Comparison of ENCODE assay signal across 9 mouse cellular contexts in genomic region chr7:73424705-73425104, GRCm38 (mm10). TPM values are rescaled to one million over a fixed set of nuclear protein-coding genes. Genes with fewer than 3 reads are reported as not detected.
DNase-seq lines count a peak whose midpoint lies in the region; ATAC-seq and TF ChIP-seq lines count a peak whose summit lies in the region.
"Had no signal": no experiment of that assay in that cellular context is flagged by ENCODE, and none has a peak within 500 bp of the region (broad histone marks: within the 10 kb centered on the region; RNA-seq: fewer than 3 reads in every experiment).

No protein-coding gene starts in this region.

- no peak overlapping the region for H3K27ac ChIP-seq in kidney, adult 2 months (ENCODE audit: insufficient read depth, low read depth, low read length)
- no peak overlapping the region for H3K27ac ChIP-seq in kidney, embryonic 16.5 days (ENCODE audit: low read length)
- H3K27ac ChIP-seq in heart, embryonic 16.5 days (ENCODE audit: low read length): peak overlapping the region; percentile 30
- peak overlapping the region; percentile 74 for H3K27ac ChIP-seq in midbrain, embryonic 12.5 days (replicated peaks)

- DNase-seq in kidney, adult 2 months: peak; percentile 47
- peak; percentile 64 to 71 for DNase-seq in cerebellum, postnatal 14 days
- DNase-seq in testis, postnatal 10 days (ENCODE audit: low spot score): no peak
- no peak for DNase-seq in lung, adult 18-20 months
- no peak for DNase-seq in right cerebral cortex, postnatal 10 days (ENCODE audit: low spot score in 2 of 2)
- DNase-seq: thymus, postnatal 4 days had no signal

- H3K27me3 ChIP-seq in kidney, adult 2 months (replicated peaks; ENCODE audit: control insufficient read depth, insufficient read depth, low read length): no peaks in the 10 kb centered on the region
- H3K27me3 ChIP-seq in kidney, embryonic 16.5 days (ENCODE audit: insufficient read depth, low read length): no peaks in the 10 kb centered on the region
- H3K27me3 ChIP-seq in heart, embryonic 16.5 days (ENCODE audit: control insufficient read depth, insufficient read depth, low read length): no peaks in the 10 kb centered on the region
- H3K27me3 ChIP-seq in midbrain, embryonic 12.5 days: no peaks in the 10 kb centered on the region

- H3K4me1 ChIP-seq in kidney, adult 2 months (ENCODE audit: control insufficient read depth, insufficient read depth, low read length): no peaks in the 10 kb centered on the region
- peaks cover 14% of the 10 kb centered on the region for H3K4me1 ChIP-seq in kidney, embryonic 16.5 days (ENCODE audit: insufficient read depth, low read length)
- peaks cover 34% of the 10 kb centered on the region for H3K4me1 ChIP-seq in heart, embryonic 16.5 days (ENCODE audit: control insufficient read depth, insufficient read depth, low read length)
- H3K4me1 ChIP-seq in midbrain, embryonic 12.5 days: peaks cover 42% of the 10 kb centered on the region

- no peak for TF ChIP-seq CTCF in kidney, adult 2 months (conservative IDR thresholded peaks at IDR 0.05; ENCODE audit: insufficient read depth, insufficient read length, low read depth, low read length)

- no peak for ATAC-seq in kidney, embryonic 16.5 days (ENCODE audit: low FRiP score, low TSS enrichment)
- ATAC-seq in heart, embryonic 16.5 days (replicated peaks; ENCODE audit: extremely low read depth, insufficient read depth, low FRiP score): no peak; the same call in 1 of the 2 replicates
- no peak for ATAC-seq in midbrain, embryonic 12.5 days (ENCODE audit: low FRiP score, low read depth)

- TF ChIP-seq POLR2A in kidney, adult 2 months (IDR thresholded peaks at IDR 0.05; ENCODE audit: low read depth, low read length): no peak

- H3K4me2 ChIP-seq in kidney, embryonic 16.5 days (replicated peaks; ENCODE audit: low read depth, low read length): no peak overlapping the region
- no peak overlapping the region for H3K4me2 ChIP-seq in heart, embryonic 16.5 days (ENCODE audit: low read depth, low read length)
- H3K4me2 ChIP-seq in midbrain, embryonic 12.5 days (replicated peaks): no peak overlapping the region

- H3K9ac ChIP-seq in kidney, embryonic 16.5 days (replicated peaks; ENCODE audit: low read length): no peak overlapping the region
- no peak overlapping the region for H3K9ac ChIP-seq in heart, embryonic 16.5 days (ENCODE audit: low read length)
- H3K9ac ChIP-seq in midbrain, embryonic 12.5 days (replicated peaks): no peak overlapping the region

- H3K9me3 ChIP-seq in kidney, embryonic 16.5 days (ENCODE audit: low read length): no peaks in the 10 kb centered on the region
- H3K9me3 ChIP-seq in heart, embryonic 16.5 days (replicated peaks; ENCODE audit: control insufficient read depth, low read length): no peaks in the 10 kb centered on the region
- no peaks in the 10 kb centered on the region for H3K9me3 ChIP-seq in midbrain, embryonic 12.5 days

- WGBS in kidney, adult 2 months: 41% methylated on average over 3 of the region's 3 CpGs
- 54% methylated on average over 3 of the region's 3 CpGs for WGBS in kidney, embryonic 16.5 days
- WGBS in heart, embryonic 16.5 days: 42% methylated on average over 3 of the region's 3 CpGs
- WGBS in midbrain, embryonic 12.5 days: 54% methylated on average over 3 of the region's 3 CpGs

- H3K4me3 ChIP-seq in kidney, adult 2 months (ENCODE audit: insufficient read depth, low read depth, low read length): no peak overlapping the region
- H3K4me3 ChIP-seq in kidney, embryonic 16.5 days (ENCODE audit: low read length): no peak overlapping the region
- no peak overlapping the region for H3K4me3 ChIP-seq in heart, embryonic 16.5 days (ENCODE audit: low read length)
- no peak overlapping the region for H3K4me3 ChIP-seq in midbrain, embryonic 12.5 days

- H3K36me3 ChIP-seq in kidney, adult 2 months (ENCODE audit: control insufficient read depth, insufficient read depth, low read length): no peaks in the 10 kb centered on the region
- peaks cover 29% of the 10 kb centered on the region for H3K36me3 ChIP-seq in kidney, embryonic 16.5 days (ENCODE audit: insufficient read depth, low read length)
- peaks cover 30% of the 10 kb centered on the region for H3K36me3 ChIP-seq in heart, embryonic 16.5 days (ENCODE audit: control insufficient read depth, insufficient read depth)
- H3K36me3 ChIP-seq in midbrain, embryonic 12.5 days: peaks cover 46% of the 10 kb centered on the region

RNA-seq across cellular contexts. Expression of gene Rgma, which starts 49.4 kb away (rescaled TPM):
- 7.2 and 8.7 TPM in 2 replicates for polyA plus RNA-seq in kidney, adult 2 months (2012; rRNA removed)
- polyA plus RNA-seq in kidney, embryonic 16.5 days (2015; fragmentation: Nextera tagmentation; extraction: Ambion mirVana): 10.0 and 12.8 TPM in 2 replicates
- polyA plus RNA-seq in heart, embryonic 16.5 days (2015; fragmentation: Nextera tagmentation; extraction: Ambion mirVana): 3.6 and 4.4 TPM in 2 replicates
- polyA plus RNA-seq in midbrain, embryonic 12.5 days (2016; fragmentation: Nextera tagmentation; extraction: Ambion mirVana): 55.7 and 62.9 TPM in 2 replicates

Comparison
In these comparisons a context has a peak if more than half of its experiments do, and no peak if none do; other contexts are left out.
1. DNase-seq: peak in kidney, adult 2 months (single experiment) and cerebellum, postnatal 14 days (2 of 2); none in testis, postnatal 10 days (single experiment), lung, adult 18-20 months (0 of 2) and right cerebral cortex, postnatal 10 days (0 of 2).
2. H3K27ac ChIP-seq: peak in heart, embryonic 16.5 days (single experiment) and midbrain, embryonic 12.5 days (single experiment); none in kidney, adult 2 months (single experiment) and kidney, embryonic 16.5 days (single experiment).